Mouse (Mus musculus): ENCODE measurements around the gene Gm17545. TPM values are rescaled to one million over a fixed set of nuclear protein-coding genes. Genes with fewer than 3 reads are reported as not detected.

Gene Gm17545
- total and polyA plus RNA-seq, 3 experiments = not detected

- no peak for DNase-seq
- no peaks in the 10 kb centered on the region for H3K36me3 ChIP-seq (ENCODE audit: control insufficient read depth, insufficient read depth, low read length)
- H3K4me3 ChIP-seq = no peak overlapping the region
- no peak overlapping the region for H3K27ac ChIP-seq
- no peaks in the 10 kb centered on the region for H3K27me3 ChIP-seq (ENCODE audit: control insufficient read depth, insufficient read depth, low read length)
- 64% methylated on average over 3 of the region's 3 CpGs for WGBS
- H3K4me1 ChIP-seq (ENCODE audit: control insufficient read depth, insufficient read depth, low read length) = no peaks in the 10 kb centered on the region; the same call in 1 of the 2 replicates
- intact Hi-C loops (cut with DNase I) = loop anchor here (10.0 kb wide), 1 partner anchor 351 kb away; no protein-coding TSS in a partner anchor
- no peak overlapping the region for H3K9ac ChIP-seq (ENCODE audit: low read depth, low read length)
- no peaks in the 10 kb centered on the region for H3K79me2 ChIP-seq (replicated peaks; ENCODE audit: control insufficient read depth, insufficient read depth, low read length)
- TF ChIP-seq CTCF (IDR thresholded peaks at IDR 0.05) (no peak), EP300 (IDR thresholded peaks at IDR 0.05; ENCODE audit: insufficient read depth, low read depth, low read length) (no peak), POLR2A (IDR thresholded peaks at IDR 0.05; ENCODE audit: insufficient read depth, low read depth, low read length) (no peak)
Measured at GRCm38 (mm10) chr9:22416187-22416586, 37.9 kb upstream of the Gm17545 start.

GRCm38 (mm10) chr9:22417547-22417946 lies 36.5 kb upstream of the Gm17545 start:
- 48% methylated on average over 6 of the region's 6 CpGs for WGBS
- DNase-seq = no peak
- H3K36me3 ChIP-seq (ENCODE audit: control insufficient read depth, insufficient read depth, low read length) = no peaks in the 10 kb centered on the region
- H3K27ac ChIP-seq = no peak overlapping the region
- no peak overlapping the region for H3K9ac ChIP-seq (ENCODE audit: low read depth, low read length)
- H3K4me1 ChIP-seq (ENCODE audit: control insufficient read depth, insufficient read depth, low read length) = no peaks in the 10 kb centered on the region; the same call in 1 of the 2 replicates
- TF ChIP-seq CTCF (IDR thresholded peaks at IDR 0.05) (no peak), POLR2A (IDR thresholded peaks at IDR 0.05; ENCODE audit: insufficient read depth, low read depth, low read length) (no peak)
- H3K79me2 ChIP-seq (replicated peaks; ENCODE audit: control insufficient read depth, insufficient read depth, low read length) = no peaks in the 10 kb centered on the region
- intact Hi-C loops (cut with DNase I) = loop anchor here (10.0 kb wide), 1 partner anchor 353 kb away; no protein-coding TSS in a partner anchor
- H3K4me3 ChIP-seq = no peak overlapping the region
- no peaks in the 10 kb centered on the region for H3K27me3 ChIP-seq (ENCODE audit: control insufficient read depth, insufficient read depth, low read length)

- Histone ChIP-seq H3K4me3 (no peak overlapping the region), H3K4me1 (ENCODE audit: control insufficient read depth, insufficient read depth, low read length) (no peaks in the 10 kb centered on the region; the same call in 1 of the 2 replicates), H3K79me2 (replicated peaks; ENCODE audit: control insufficient read depth, insufficient read depth, low read length) (no peaks in the 10 kb centered on the region), H3K27ac (no peak overlapping the region), H3K9ac (ENCODE audit: low read depth, low read length) (no peak overlapping the region), H3K36me3 (ENCODE audit: control insufficient read depth, insufficient read depth, low read length) (no peaks in the 10 kb centered on the region), H3K27me3 (ENCODE audit: control insufficient read depth, insufficient read depth, low read length) (no peaks in the 10 kb centered on the region)
- 88% methylated on average over 3 of the region's 3 CpGs for WGBS
- intact Hi-C loops (cut with DNase I) = loop anchor here (10.0 kb wide), 1 partner anchor 355 kb away; no protein-coding TSS in a partner anchor
- TF ChIP-seq CTCF (IDR thresholded peaks at IDR 0.05) = no peak
- no peak for TF ChIP-seq POLR2A (IDR thresholded peaks at IDR 0.05; ENCODE audit: insufficient read depth, low read depth, low read length)
- no peak for TF ChIP-seq EP300 (IDR thresholded peaks at IDR 0.05; ENCODE audit: insufficient read depth, low read depth, low read length)
- no peak for DNase-seq
Measured at GRCm38 (mm10) chr9:22419877-22420276, 34.2 kb upstream of the Gm17545 start.

GRCm38 (mm10) chr9:22420491-22420890 lies 33.6 kb upstream of the Gm17545 start:
- Histone ChIP-seq H3K9ac (ENCODE audit: low read depth, low read length) (no peak overlapping the region), H3K4me1 (ENCODE audit: control insufficient read depth, insufficient read depth, low read length) (no peaks in the 10 kb centered on the region; the same call in 1 of the 2 replicates), H3K27me3 (ENCODE audit: control insufficient read depth, insufficient read depth, low read length) (no peaks in the 10 kb centered on the region), H3K27ac (no peak overlapping the region), H3K36me3 (ENCODE audit: control insufficient read depth, insufficient read depth, low read length) (no peaks in the 10 kb centered on the region), H3K79me2 (replicated peaks; ENCODE audit: control insufficient read depth, insufficient read depth, low read length) (no peaks in the 10 kb centered on the region), H3K4me3 (no peak overlapping the region)
- intact Hi-C loops (cut with DNase I) = no loop called here
- TF ChIP-seq POLR2A (IDR thresholded peaks at IDR 0.05; ENCODE audit: insufficient read depth, low read depth, low read length) (no peak), EP300 (IDR thresholded peaks at IDR 0.05; ENCODE audit: insufficient read depth, low read depth, low read length) (no peak), CTCF (IDR thresholded peaks at IDR 0.05) (no peak)
- DNase-seq = no peak
- 28% methylated on average over 7 of the region's 7 CpGs for WGBS

- Histone ChIP-seq H3K4me3 (no peak overlapping the region), H3K79me2 (replicated peaks; ENCODE audit: control insufficient read depth, insufficient read depth, low read length) (no peaks in the 10 kb centered on the region), H3K9ac (ENCODE audit: low read depth, low read length) (no peak overlapping the region), H3K27me3 (ENCODE audit: control insufficient read depth, insufficient read depth, low read length) (no peaks in the 10 kb centered on the region), H3K27ac (no peak overlapping the region), H3K4me1 (ENCODE audit: control insufficient read depth, insufficient read depth, low read length) (no peaks in the 10 kb centered on the region; the same call in 1 of the 2 replicates), H3K36me3 (ENCODE audit: control insufficient read depth, insufficient read depth, low read length) (no peaks in the 10 kb centered on the region)
- 41% methylated on average over 1 of the region's 1 CpGs for WGBS
- DNase-seq = no peak
- intact Hi-C loops (cut with DNase I) = no loop called here
- TF ChIP-seq EP300 (IDR thresholded peaks at IDR 0.05; ENCODE audit: insufficient read depth, low read depth, low read length) (no peak), POLR2A (IDR thresholded peaks at IDR 0.05; ENCODE audit: insufficient read depth, low read depth, low read length) (no peak), CTCF (IDR thresholded peaks at IDR 0.05) (no peak)
Measured at GRCm38 (mm10) chr9:22422559-22422958, 31.5 kb upstream of the Gm17545 start.

- intact Hi-C loops (cut with DNase I) = no loop called here
- Histone ChIP-seq H3K4me1 (ENCODE audit: control insufficient read depth, insufficient read depth, low read length) (no peaks in the 10 kb centered on the region), H3K27ac (no peak overlapping the region), H3K36me3 (ENCODE audit: control insufficient read depth, insufficient read depth, low read length) (no peaks in the 10 kb centered on the region), H3K79me2 (replicated peaks; ENCODE audit: control insufficient read depth, insufficient read depth, low read length) (no peaks in the 10 kb centered on the region), H3K9ac (ENCODE audit: low read depth, low read length) (no peak overlapping the region), H3K4me3 (no peak overlapping the region), H3K27me3 (ENCODE audit: control insufficient read depth, insufficient read depth, low read length) (no peaks in the 10 kb centered on the region)
- TF ChIP-seq POLR2A (IDR thresholded peaks at IDR 0.05; ENCODE audit: insufficient read depth, low read depth, low read length) (no peak), EP300 (IDR thresholded peaks at IDR 0.05; ENCODE audit: insufficient read depth, low read depth, low read length) (no peak), CTCF (IDR thresholded peaks at IDR 0.05) (no peak)
- DNase-seq = no peak
- WGBS = 61% methylated on average over 1 of the region's 1 CpGs
Measured at GRCm38 (mm10) chr9:22423507-22423906, 30.6 kb upstream of the Gm17545 start.

Measured in heart, adult 2 months (tissue).